Mouse (Mus musculus) Muller cell, postnatal 12 days (primary cell): ENCODE data around the gene Acta1.

Experiments used
- DNase-seq: peaks from one replicate; pipeline ENCODE4 v3.0.0-alpha.2; 2015; ENCODE audit errors: inconsistent ontology term

The Acta1 gene

DNA sequence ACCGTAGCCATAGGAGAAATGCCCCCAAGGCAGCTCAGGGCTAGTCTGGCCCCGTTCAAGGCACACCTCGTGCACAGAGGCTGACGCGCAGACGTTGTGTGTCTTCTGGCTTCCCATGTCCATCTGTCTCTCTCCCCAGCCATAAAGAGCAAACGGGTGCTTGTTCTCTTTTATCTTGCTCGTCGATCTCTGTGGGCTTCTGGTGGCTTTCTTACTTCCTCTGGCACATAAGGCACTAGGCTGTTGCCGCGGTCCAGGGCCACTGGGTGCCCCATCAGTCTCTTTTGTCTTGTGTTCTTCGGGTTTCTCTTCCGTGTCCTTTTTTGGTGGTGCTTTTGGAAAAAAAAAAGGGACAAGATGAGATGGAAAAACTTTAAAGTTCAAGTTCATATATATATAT lies 49.4 kb downstream of the Acta1 start:
- no peak for DNase-seq

DNA sequence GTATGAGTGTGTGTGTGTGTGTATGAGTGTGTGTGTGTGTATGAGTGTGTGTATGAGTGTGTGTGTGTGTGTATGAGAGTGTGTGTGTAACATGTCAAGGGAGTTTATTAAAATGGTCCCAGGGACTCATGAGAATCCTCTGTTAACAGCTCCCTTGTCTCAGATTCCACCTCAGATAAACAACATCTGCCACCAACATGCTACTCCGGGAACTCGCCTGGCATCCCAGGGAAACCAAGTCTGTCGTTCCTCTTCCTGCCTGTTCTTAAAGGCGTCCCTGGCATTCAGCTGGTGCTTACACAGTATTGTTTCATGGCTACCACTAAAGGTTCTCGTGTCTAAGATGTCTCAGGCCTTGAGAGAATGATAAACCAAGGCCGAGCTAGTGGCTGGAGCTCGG lies 50.2 kb downstream of the Acta1 start:
- DNase-seq: no peak

DNA sequence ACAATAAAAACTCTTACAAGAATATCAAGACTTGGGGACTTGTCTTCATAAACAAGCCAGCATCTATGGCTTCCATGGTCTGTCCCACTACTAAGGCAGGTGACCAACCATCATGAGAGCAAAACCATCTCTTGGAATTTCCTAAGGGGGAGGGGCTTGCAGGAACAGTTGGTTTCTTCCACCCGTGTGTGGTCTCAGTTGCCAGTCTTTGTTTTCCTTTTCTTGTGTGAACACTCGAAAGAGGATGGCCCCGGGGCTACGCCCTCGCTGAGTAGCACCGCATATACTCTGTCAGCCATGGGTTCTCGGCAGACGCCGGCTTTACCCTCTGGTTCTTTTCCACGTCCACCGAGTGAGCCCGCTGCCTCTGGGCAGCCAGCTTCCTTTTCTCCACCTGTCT lies 52.5 kb downstream of the Acta1 start:
- DNase-seq: no peak
